Mouse (Mus musculus) frontal cortex, adult 2 months (tissue): ENCODE data around the gene Vps37b. TPM values are rescaled to one million over a fixed set of nuclear protein-coding genes. Genes with fewer than 3 reads are reported as not detected.
A peak's percentile ranks its signal among the peaks of the same experiment; 100 is the strongest.

Source experiments
- DNase-seq, 2 experiments: peaks; one replicate each; pipeline ENCODE4 v3.0.0; 2022; ENCODE audit warnings: low spot score in 1 of 2; ENCODE audit errors: extremely low spot score in 1 of 2
- polyA plus RNA-seq: library from polyadenylated mRNA; depleted of rRNA; stranded (reverse); fragments of >200 nt; gene quantifications from 2 replicates; pipeline ENCODE4 v1.2.3, GENCODE M21; 2012

Gene Vps37b
- polyA plus RNA-seq, 1 experiment, result 46.3 TPM

DNA sequence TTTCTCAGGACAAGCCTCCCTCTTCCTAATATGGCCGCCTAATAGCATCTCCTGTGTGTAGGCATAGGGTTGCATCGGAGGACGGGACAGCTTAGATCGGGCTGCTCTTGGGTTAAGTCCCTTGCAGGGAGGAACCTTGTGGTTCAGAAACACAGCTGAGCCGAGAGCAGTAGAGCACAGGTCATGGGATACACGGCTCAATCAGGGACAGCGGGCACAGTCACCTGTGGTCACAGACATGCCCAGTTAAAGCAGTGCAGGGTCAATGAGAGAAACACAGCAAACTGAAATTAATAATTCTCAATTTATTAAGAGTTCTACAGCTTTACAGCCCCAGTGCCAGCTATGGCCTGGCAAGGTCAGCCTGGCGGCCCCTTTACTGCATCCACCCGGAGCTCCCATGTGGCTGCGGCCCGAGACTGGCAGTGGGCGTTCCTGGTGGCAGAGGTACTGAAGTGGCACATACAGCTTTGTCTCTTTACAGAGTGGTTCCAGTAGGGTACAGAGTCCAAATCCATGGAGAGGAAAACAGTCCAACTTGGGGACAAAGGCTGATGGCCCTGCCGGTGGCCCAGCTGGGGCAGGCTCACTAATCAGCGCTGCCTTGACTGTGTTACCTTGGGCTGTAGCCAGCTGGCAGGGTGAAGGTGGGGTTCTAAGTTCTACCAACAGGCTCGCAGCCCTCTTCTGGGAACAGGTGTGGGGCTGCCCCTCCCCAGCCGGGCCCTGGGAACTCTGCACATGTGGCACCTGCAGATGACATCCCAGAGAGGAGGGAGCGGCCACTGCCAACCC is 27.5 kb downstream of the Vps37b start:
- no peak for DNase-seq

- DNase-seq, result no peak
These were observed 28.7 kb downstream of the Vps37b start for GRCm38 (mm10) chr5:124003375-124003774.

DNA sequence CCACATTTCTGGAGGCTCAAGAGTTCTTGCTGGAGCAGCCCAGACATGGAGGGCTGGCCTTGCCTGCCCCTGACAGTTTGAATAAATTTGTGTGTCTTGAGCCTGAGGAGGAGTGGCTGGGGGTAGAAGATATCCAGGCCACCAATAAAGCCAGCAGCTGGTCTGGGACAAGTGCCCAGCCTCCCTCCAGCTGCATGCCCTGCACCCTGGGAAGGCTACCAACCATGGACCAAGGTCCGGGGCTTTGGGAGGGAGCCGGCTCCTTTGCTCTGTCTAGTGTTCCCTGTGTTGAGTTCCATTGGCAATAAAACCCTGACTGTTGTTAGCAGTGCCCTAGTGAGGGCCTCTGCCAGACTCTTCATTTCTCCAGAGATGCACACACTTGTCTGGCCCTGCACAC is 29.2 kb downstream of the Vps37b start:
- peak in 1 of 2 experiments; percentile 68 for DNase-seq

- no peak for DNase-seq
These were observed 30.8 kb downstream of the Vps37b start for GRCm38 (mm10) chr5:124001274-124001673.

- peak; percentile 81 to 98 for DNase-seq
These were observed 31.2 kb downstream of the Vps37b start for GRCm38 (mm10) chr5:124000824-124001223.

DNA sequence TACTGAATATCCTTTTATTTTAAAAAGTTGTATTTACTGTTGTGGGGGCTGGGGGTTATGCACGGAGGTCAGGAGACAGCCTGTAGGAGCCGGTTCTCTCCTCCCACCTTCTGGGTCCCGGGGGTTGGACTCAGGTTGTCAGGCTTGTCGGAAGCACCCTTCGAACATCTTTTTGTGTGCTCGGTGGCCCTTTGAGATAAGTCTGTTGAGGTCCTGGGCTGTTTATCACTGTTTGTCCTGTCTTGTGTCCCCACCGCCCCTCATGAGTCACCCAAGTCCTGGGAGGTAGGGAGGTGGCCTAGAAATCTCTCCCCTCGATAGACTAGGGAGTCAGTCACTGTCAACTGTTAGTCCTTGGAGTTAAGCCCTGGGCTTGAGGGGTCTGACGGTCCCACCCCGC is 33.7 kb downstream of the Vps37b start:
- DNase-seq, result no peak

GRCm38 (mm10) chr5:123997811-123998210 is 34.3 kb downstream of the Vps37b start:
- no peak for DNase-seq

DNA sequence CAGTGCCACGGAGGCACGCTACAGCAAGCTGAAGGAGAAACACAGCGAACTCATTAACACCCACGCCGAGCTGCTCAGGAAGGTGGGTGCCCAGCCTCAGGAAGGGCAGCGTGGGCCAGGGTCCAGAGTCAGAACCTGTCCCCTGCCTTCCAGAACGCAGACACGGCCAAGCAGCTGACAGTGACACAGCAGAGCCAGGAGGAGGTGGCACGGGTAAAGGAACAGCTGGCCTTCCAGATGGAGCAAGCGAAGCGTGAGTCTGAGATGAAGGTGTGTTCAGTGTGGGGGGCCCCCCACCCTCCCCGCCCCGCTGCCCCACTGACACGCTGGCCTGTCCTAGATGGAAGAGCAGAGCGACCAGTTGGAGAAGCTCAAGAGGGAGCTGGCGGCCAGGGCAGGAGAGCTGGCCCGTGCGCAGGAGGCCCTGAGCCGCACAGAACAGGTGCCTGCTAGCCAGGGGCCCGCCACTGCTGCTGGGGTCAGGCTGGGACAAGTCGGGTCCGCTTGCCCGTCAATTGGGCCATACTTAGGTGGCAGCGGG is 34.8 kb downstream of the Vps37b start:
- DNase-seq, result no peak

GRCm38 (mm10) chr5:123996695-123997094 is 35.4 kb downstream of the Vps37b start:
- DNase-seq, result no peak

- DNase-seq, result no peak
These were observed 35.9 kb downstream of the Vps37b start for GRCm38 (mm10) chr5:123996194-123996593.

- DNase-seq, result no peak
These were observed 36.7 kb downstream of the Vps37b start for GRCm38 (mm10) chr5:123995388-123995787.

DNA sequence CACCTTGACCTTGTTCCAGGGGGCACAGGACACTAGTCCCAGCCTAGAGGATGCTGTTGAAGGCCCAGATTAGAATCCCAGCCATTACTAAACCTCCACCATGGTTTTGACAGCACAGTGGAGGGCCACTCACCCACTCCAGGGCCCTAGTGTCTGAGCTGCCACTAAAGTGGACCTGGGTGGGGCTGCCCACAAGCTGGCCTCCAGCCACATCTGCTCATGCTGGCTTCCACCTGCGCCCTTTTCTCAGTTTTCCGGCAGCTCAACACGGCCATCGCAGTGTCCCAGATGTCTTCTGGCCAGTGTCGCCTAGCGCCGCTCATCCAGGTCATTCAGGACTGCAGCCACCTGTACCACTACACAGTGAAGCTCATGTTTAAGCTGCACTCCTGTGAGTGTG is 37.6 kb downstream of the Vps37b start:
- no peak for DNase-seq

GRCm38 (mm10) chr5:123993263-123994036 is 38.6 kb downstream of the Vps37b start:
- DNase-seq, result peak in 1 of 2 experiments; percentile 81

DNA sequence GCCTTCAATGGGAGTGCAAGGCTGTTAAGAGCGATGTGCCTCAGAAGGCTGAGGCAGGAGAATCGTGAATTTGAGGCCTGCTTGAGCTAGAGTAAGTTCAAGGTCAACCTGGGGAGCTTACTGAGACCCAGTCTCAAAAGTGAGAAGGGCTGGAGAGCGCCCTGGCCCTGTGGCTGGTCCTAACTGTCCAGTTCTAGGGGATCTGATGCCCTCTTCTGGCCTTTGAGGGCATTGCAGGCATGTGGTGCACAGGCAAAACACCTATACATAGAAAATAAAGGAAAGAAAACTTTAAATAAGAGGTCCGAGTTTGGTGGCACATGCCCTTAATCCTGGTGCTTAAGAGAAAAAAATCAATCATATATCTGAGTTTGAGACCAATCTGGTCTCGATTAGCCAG is 39.3 kb downstream of the Vps37b start:
- DNase-seq, result peak in 1 of 2 experiments; percentile 93

- DNase-seq, result no peak
These were observed 39.9 kb downstream of the Vps37b start for GRCm38 (mm10) chr5:123992193-123992637.

GRCm38 (mm10) chr5:123991321-123991720 is 40.7 kb downstream of the Vps37b start:
- no peak for DNase-seq

DNA sequence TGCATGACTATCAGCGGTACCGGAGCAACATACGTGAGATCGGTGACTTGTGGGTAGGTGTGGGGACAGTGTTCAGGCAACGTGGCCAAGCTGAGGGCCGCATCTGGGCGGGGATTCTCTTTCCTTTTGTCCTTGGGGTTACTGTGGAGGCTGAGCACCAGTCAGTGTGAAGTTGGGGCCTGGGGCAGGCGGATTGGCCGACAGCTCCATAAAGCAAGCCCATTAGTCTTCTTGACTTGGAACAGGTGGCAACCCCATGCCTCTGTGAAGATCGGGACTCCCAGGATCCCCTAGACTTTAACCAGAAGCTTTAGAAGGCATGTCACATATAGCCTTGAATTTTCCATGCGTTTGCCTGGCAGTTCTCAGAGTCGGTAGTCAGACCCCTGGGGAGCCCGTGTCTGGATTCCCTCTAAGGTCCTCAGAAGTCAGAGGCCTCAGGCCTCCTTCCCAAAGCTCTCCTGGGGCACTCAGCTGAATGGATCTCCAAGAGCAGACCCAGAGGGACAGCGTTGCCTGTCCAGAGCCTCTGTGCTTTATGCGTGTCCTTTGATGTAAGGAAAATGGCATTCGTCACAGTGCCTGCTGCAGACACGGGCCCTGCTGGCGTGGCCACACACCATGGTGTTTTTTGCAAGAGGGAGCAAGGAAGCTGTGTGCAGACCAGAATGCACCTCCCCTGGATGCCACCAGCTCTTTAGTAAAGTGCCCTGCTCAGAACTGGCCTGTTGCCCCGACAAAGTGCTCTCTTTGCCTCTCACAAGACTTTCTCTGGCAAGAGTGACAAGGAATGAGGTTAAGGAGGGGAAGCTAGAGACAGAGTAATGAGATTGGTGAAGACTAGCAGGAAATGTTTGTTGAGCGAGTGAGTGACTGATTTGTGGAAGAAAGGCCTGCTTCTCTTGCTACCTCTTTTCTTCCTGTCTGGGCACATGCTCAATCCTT is 41.9 kb downstream of the Vps37b start:
- no peak for DNase-seq

DNA sequence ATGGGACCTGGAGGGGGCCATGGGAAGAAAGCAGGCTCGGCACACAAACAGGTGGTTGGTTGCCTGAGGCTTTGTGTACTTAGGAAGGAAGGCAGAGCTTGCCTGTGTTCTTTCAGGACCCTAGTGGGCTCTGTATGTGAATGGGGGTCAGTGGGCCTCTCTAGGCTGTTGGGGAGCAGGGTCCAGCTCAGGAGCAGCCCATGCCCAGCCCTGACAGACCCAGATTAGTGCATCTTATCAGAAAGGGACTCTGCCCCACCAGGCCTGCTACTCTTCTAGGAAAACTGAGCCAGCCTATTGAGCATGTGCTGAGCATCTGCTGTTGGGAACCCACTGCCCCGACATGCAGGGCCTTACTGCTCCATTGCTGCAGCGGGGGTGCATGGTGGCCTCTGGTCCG is 44.6 kb downstream of the Vps37b start:
- DNase-seq, result no peak

- DNase-seq, result no peak
These were observed 45.1 kb downstream of the Vps37b start for GRCm38 (mm10) chr5:123986925-123987324.

DNA sequence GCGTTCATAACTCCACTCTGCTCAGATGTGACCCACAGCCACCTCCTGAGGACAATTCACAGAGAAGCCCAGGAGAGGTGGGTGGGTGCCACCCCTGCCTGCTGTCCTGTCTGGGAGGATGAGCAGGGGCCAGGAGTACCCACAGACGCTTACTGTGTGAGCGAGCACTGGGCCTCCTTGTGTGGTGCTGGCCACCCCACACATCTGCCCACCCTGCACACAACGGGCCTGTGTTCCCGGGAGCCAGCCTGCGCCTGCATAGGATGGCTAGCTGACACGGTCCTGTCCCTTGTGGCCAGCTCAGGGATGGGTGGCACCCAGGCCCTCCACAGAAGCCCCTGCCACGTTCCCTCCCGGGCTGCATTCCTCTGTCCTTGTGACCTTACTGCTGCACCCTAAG is 46.6 kb downstream of the Vps37b start:
- DNase-seq, result no peak
